Mouse (Mus musculus) heart, postnatal 0 days (tissue): ENCODE measurements at regions not wholly inside any gene's neighbourhood (a gene's known extent, or its start where the extent isn't known, plus 50 kb on each side); places are given as distances from the start of the nearest gene placed in this dataset.

Experiments used
- ATAC-seq: fragments of 200-750 bp; cut with Nextera tagmentation; 2 replicates; pipeline ENCODE4 v1.8.0; 2017; ENCODE audit warnings: low read depth, moderate number of reproducible peaks, moderate library complexity; ENCODE audit not compliant: insufficient read depth
- DNase-seq: peaks from one replicate; pipeline ENCODE4 v3.0.0-alpha.2; 2016; ENCODE audit warnings: low spot score
- H3K27ac ChIP-seq: fragments of 300-500 bp; sonication (generic); 2 replicates; pipeline ENCODE4 v1.5.1; 2014; ENCODE audit warnings: low read depth, mild to moderate bottlenecking
- H3K27me3 ChIP-seq: fragments of 300-500 bp; sonication (generic); 2 replicates; pipeline ENCODE4 v1.6.1; 2014; ENCODE audit warnings: low read length, mixed read lengths; ENCODE audit not compliant: control insufficient read depth, insufficient read depth
- H3K36me3 ChIP-seq: fragments of 300-500 bp; sonication (generic); replicated peaks from 2 replicates; pipeline ENCODE4 v1.6.1; 2014; ENCODE audit warnings: low read length, mixed read lengths; ENCODE audit not compliant: control insufficient read depth, insufficient read depth
- H3K4me1 ChIP-seq: fragments of 300-500 bp; sonication (generic); 2 replicates; pipeline ENCODE4 v1.6.1; 2014; ENCODE audit warnings: antibody characterized with exemption; ENCODE audit not compliant: control insufficient read depth, insufficient read depth
- H3K4me2 ChIP-seq: fragments of 300-500 bp; sonication (generic); 2 replicates; pipeline ENCODE4 v1.6.1; 2014; ENCODE audit warnings: low read depth, mild to moderate bottlenecking, low read length, moderate library complexity
- H3K4me3 ChIP-seq: fragments of 300-500 bp; sonication (generic); 2 replicates; pipeline ENCODE4 v1.5.1; 2014; ENCODE audit warnings: low read depth, low read length
- H3K9ac ChIP-seq: fragments of 300-500 bp; sonication (generic); replicated peaks from 2 replicates; pipeline ENCODE4 v1.6.1; 2014; ENCODE audit warnings: low read depth, low read length, mixed read lengths
- H3K9me3 ChIP-seq: fragments of 300-500 bp; sonication (generic); replicated peaks from 2 replicates; pipeline ENCODE4 v1.6.1; 2016; ENCODE audit warnings: low read length; ENCODE audit not compliant: control insufficient read depth
- CTCF ChIP-seq: IDR thresholded peaks from 2 replicates; pipeline ENCODE4 v1.5.1; 2016; ENCODE audit warnings: antibody characterized with exemption, control low read depth, low read depth
- EP300 ChIP-seq: IDR thresholded peaks from 2 replicates; pipeline ENCODE4 v1.6.1; 2016; ENCODE audit warnings: antibody characterized with exemption, low read depth
- WGBS: fragments of 180-500 bp; shearing (Covaris S2); extraction: QIAGEN DNeasy Blood & Tissue Kit; methylation state at CpG from one replicate; pipeline ENCODE4 v1.1.7; 2014; 5-methylcytosine and 5-hydroxymethylcytosine counted together

- Histone ChIP-seq H3K9ac (no peak overlapping the region), H3K27ac (no peak overlapping the region), H3K9me3 (no peaks in the 10 kb centered on the region), H3K4me2 (no peak overlapping the region), H3K4me3 (no peak overlapping the region), H3K36me3 (no peaks in the 10 kb centered on the region), H3K4me1 (no peaks in the 10 kb centered on the region), H3K27me3 (no peaks in the 10 kb centered on the region)
- 67% methylated on average over 18 of the region's 18 CpGs for WGBS
- DNase-seq, result no peak
- TF ChIP-seq CTCF (no peak), EP300 (no peak)
- ATAC-seq, result no peak
Measured at GRCm38 (mm10) chr7:36892776-36893500, 195.0 kb downstream of the Tshz3 start.

- Histone ChIP-seq H3K27ac (no peak overlapping the region), H3K4me1 (no peaks in the 10 kb centered on the region), H3K27me3 (no peaks in the 10 kb centered on the region), H3K4me3 (no peak overlapping the region), H3K36me3 (no peaks in the 10 kb centered on the region), H3K9ac (no peak overlapping the region), H3K4me2 (no peak overlapping the region), H3K9me3 (no peaks in the 10 kb centered on the region)
- DNase-seq (no peak), ATAC-seq (no peak)
- TF ChIP-seq EP300, result no peak
- TF ChIP-seq CTCF, result no peak
- 61% methylated on average over 12 of the region's 12 CpGs for WGBS
Measured at GRCm38 (mm10) chr7:36896339-36896738, 198.4 kb downstream of the Tshz3 start.

DNA sequence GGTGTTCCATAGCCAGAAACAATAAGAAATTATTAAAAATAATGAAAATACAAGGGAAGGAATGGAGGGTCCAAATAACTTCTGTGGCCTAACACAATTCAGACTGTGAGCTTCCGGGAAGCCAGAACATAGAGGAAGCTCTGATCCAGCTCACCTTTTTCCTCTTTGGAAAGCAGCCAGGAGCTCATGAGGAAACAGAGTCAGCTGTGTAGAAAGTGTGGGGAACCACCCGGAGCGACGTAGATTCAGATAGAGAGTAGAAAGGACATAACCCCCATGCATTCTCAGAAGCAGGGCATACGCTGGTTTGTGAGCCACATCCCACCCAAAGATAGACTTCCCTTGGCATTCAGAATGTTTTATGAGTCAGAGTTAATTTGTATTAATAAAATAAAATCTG is 203.6 kb downstream of the Tshz3 start:
- no peak overlapping the region for H3K9ac ChIP-seq
- H3K9me3 ChIP-seq, result no peaks in the 10 kb centered on the region
- 76% methylated on average over 5 of the region's 5 CpGs for WGBS
- TF ChIP-seq CTCF, result no peak
- no peak for TF ChIP-seq EP300
- no peaks in the 10 kb centered on the region for H3K4me1 ChIP-seq
- DNase-seq (no peak), ATAC-seq (no peak)
- H3K36me3 ChIP-seq, result no peaks in the 10 kb centered on the region
- H3K4me2 ChIP-seq, result no peak overlapping the region
- H3K27me3 ChIP-seq, result no peaks in the 10 kb centered on the region
- no peak overlapping the region for H3K4me3 ChIP-seq
- no peak overlapping the region for H3K27ac ChIP-seq

GRCm38 (mm10) chr7:36913304-36913703 is 215.4 kb downstream of the Tshz3 start:
- no peak for ATAC-seq

DNA sequence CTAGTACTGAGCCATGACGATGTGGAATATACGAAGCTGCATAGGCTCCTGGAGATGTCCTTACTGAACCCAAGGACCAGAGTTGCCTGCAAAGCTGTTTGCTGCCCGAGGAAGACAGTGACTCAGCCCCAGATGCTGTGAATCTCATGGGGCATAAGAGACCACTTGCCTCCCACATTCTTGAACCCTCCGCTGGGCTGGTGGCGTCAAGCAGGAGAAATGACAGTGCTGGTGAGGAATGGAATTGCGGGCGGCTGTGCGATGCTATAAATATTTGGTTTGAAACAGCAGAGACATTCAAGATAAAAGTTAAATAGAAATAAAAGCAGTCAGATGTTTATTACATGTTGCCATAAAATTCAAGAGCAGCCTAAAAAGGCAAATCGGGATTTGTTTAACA is 216.3 kb downstream of the Tshz3 start:
- H3K27me3 ChIP-seq, result no peaks in the 10 kb centered on the region
- H3K4me3 ChIP-seq, result no peak overlapping the region
- no peak for ATAC-seq
- no peaks in the 10 kb centered on the region for H3K36me3 ChIP-seq
- no peak overlapping the region for H3K4me2 ChIP-seq
- no peaks in the 10 kb centered on the region for H3K9me3 ChIP-seq
- WGBS, result 46% methylated on average over 9 of the region's 9 CpGs
- no peak for DNase-seq
- H3K27ac ChIP-seq, result no peak overlapping the region
- TF ChIP-seq CTCF (no peak), EP300 (no peak)
- H3K9ac ChIP-seq, result no peak overlapping the region
- 0 out of 2 replicates have a peak, but pooled peaks cover 4% of the 10 kb centered on the region for H3K4me1 ChIP-seq

More at GRCm38 (mm10) chr7:36913304-36913703, 215.4 kb downstream of the Tshz3 start:
- Histone ChIP-seq H3K9me3 (no peaks in the 10 kb centered on the region), H3K4me1 (0 out of 2 replicates have a peak, but pooled peaks cover 4% of the 10 kb centered on the region), H3K27me3 (no peaks in the 10 kb centered on the region), H3K4me2 (no peak overlapping the region), H3K36me3 (no peaks in the 10 kb centered on the region), H3K27ac (no peak overlapping the region), H3K9ac (no peak overlapping the region), H3K4me3 (no peak overlapping the region)
- DNase-seq, result no peak
- 74% methylated on average over 3 of the region's 3 CpGs for WGBS
- no peak for TF ChIP-seq EP300
- TF ChIP-seq CTCF, result no peak

- Histone ChIP-seq H3K4me1 (0 out of 2 replicates have a peak, but pooled peaks cover 4% of the 10 kb centered on the region), H3K27me3 (no peaks in the 10 kb centered on the region), H3K9me3 (no peaks in the 10 kb centered on the region), H3K4me2 (no peak overlapping the region), H3K27ac (no peak overlapping the region), H3K4me3 (no peak overlapping the region), H3K9ac (no peak overlapping the region), H3K36me3 (no peaks in the 10 kb centered on the region)
- ATAC-seq, result no peak
- 70% methylated on average over 5 of the region's 5 CpGs for WGBS
- no peak for TF ChIP-seq EP300
- no peak for TF ChIP-seq CTCF
- no peak for DNase-seq
Measured at GRCm38 (mm10) chr7:36915171-36915570, 217.3 kb downstream of the Tshz3 start.
